Mouse (Mus musculus) limb, embryonic 15.5 days (tissue): ENCODE data around the gene Mrpl23. TPM values are rescaled to one million over a fixed set of nuclear protein-coding genes. Genes with fewer than 3 reads are reported as not detected.
A peak's percentile ranks its signal among the peaks of the same experiment; 100 is the strongest.

ENCODE experiments used
- ATAC-seq: fragments of 200-750 bp; cut with Nextera tagmentation; 2 replicates; pipeline ENCODE4 v1.8.0; 2017; ENCODE audit warnings: low read depth, moderate TSS enrichment; ENCODE audit not compliant: insufficient number of reproducible peaks, low FRiP score, low TSS enrichment
- H3K27ac ChIP-seq: fragments of 300-500 bp; sonication (generic); 2 replicates; pipeline ENCODE4 v1.5.1; 2015; ENCODE audit warnings: moderate library complexity, mild to moderate bottlenecking, inconsistent platforms
- H3K27me3 ChIP-seq: fragments of 300-500 bp; sonication (generic); 2 replicates; pipeline ENCODE4 v1.6.1; 2015; ENCODE audit warnings: inconsistent platforms
- H3K36me3 ChIP-seq: fragments of 300-500 bp; sonication (generic); 2 replicates; pipeline ENCODE4 v1.6.1; 2015; ENCODE audit warnings: inconsistent platforms
- H3K4me1 ChIP-seq: fragments of 300-500 bp; sonication (generic); 2 replicates; pipeline ENCODE4 v1.6.1; 2015; ENCODE audit warnings: inconsistent platforms
- H3K4me2 ChIP-seq: fragments of 300-500 bp; sonication (generic); 2 replicates; pipeline ENCODE4 v1.6.1; 2015; ENCODE audit warnings: mild to moderate bottlenecking, inconsistent platforms
- H3K4me3 ChIP-seq: fragments of 300-500 bp; sonication (generic); 2 replicates; pipeline ENCODE4 v1.5.1; 2015; ENCODE audit warnings: mild to moderate bottlenecking, inconsistent platforms
- H3K9ac ChIP-seq: fragments of 300-500 bp; sonication (generic); 2 replicates; pipeline ENCODE4 v1.6.1; 2015; ENCODE audit warnings: inconsistent platforms
- H3K9me3 ChIP-seq: fragments of 300-500 bp; sonication (generic); 2 replicates; pipeline ENCODE4 v1.6.1; 2016; ENCODE audit warnings: inconsistent platforms
- WGBS: fragments of 180-500 bp; shearing (Covaris S2); methylation state at CpG from one replicate; pipeline ENCODE4 v1.1.7; 2015; 5-methylcytosine and 5-hydroxymethylcytosine counted together
- microRNA counts: library from miRNA; unstranded; fragments of <30 nt; microRNA quantifications from one replicate; lab custom pipeline; 2016
- microRNA-seq: library from miRNA; unstranded; fragments of <30 nt; microRNA quantifications from one replicate; pipeline ENCODE4, GENCODE M21; 2016
- polyA plus RNA-seq: library from polyadenylated mRNA; unstranded; fragments of >200 nt; fragmentation: Nextera tagmentation; extraction: Ambion mirVana; gene quantifications from 2 replicates; pipeline ENCODE4 v1.2.1, GENCODE M21; 2015

The Mrpl23 gene
- polyA plus RNA-seq, 1 experiment from 2014 or later, result 28.8 TPM

DNA sequence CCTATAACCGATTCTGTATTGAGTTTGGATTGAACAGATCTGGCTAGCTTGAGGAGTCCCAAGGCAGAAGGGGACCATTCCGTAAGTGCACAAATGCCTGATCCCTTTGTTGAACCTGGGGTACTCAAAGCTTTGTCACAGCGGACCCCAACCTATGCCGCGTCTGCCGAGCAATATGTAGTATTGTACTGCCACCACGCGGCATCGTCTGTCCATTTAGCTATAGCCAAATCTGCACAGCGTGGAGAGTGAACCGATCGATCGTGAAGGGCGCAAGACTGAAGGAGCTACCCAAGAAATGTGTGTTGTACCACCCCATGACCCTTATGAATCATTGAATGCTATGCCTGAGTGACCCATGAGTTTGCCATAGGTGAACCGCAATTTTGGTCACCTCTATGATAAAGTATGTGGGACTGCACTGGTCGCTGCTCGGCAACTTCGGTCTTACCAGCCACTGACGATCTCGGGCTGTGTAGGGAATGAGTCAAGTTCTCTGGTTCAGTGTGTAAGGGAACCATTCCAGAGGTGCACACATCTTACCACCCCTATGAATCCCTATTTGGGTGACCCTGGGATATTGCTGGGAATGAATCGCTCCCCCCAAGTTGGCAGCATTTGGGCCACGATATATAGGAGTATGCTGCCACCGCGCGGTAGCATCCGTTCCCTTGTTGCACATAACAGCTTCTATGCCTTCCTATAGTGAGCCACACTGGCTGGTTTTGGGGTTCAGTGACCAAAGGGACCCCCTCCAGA lies 47.8 kb downstream of the Mrpl23 start:
- Histone ChIP-seq H3K27ac (peak overlapping the region; percentile 17; the same call in 1 of the 2 replicates), H3K9ac (no peak overlapping the region), H3K9me3 (no peaks in the 10 kb centered on the region), H3K4me1 (peaks cover 20% of the 10 kb centered on the region), H3K4me3 (peak overlapping the region; percentile 16), H3K4me2 (peak overlapping the region; percentile 46), H3K36me3 (no peaks in the 10 kb centered on the region), H3K27me3 (no peaks in the 10 kb centered on the region)
- WGBS, result 41% methylated on average over 26 of the region's 26 CpGs
- ATAC-seq, result no peak

DNA sequence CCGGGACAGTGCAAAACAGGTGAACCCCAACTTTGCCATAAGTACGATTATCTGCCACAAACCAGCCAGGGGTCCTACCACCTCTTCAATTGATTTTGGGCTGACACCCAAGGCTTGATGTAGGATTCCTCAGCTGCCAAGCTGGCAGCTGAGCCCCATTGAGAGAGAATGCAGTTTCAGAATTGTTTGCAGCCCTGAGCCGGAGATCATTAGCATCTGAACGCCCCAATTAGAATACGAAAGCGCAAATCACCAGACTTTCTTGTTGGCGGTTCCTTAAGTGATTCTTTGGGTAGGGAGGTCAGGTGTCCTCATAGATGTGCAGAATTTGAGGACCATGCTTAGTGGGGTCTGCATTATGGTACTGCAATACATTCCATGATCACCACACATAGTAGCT lies 48.7 kb downstream of the Mrpl23 start:
- ATAC-seq, result no peak
- no peaks in the 10 kb centered on the region for H3K27me3 ChIP-seq
- H3K4me2 ChIP-seq, result no peak overlapping the region
- H3K9ac ChIP-seq, result no peak overlapping the region
- no peak overlapping the region for H3K4me3 ChIP-seq
- H3K9me3 ChIP-seq, result no peaks in the 10 kb centered on the region
- no peaks in the 10 kb centered on the region for H3K36me3 ChIP-seq
- WGBS, result 52% methylated on average over 7 of the region's 7 CpGs
- H3K4me1 ChIP-seq, result peaks cover 15% of the 10 kb centered on the region
- no peak overlapping the region for H3K27ac ChIP-seq

DNA sequence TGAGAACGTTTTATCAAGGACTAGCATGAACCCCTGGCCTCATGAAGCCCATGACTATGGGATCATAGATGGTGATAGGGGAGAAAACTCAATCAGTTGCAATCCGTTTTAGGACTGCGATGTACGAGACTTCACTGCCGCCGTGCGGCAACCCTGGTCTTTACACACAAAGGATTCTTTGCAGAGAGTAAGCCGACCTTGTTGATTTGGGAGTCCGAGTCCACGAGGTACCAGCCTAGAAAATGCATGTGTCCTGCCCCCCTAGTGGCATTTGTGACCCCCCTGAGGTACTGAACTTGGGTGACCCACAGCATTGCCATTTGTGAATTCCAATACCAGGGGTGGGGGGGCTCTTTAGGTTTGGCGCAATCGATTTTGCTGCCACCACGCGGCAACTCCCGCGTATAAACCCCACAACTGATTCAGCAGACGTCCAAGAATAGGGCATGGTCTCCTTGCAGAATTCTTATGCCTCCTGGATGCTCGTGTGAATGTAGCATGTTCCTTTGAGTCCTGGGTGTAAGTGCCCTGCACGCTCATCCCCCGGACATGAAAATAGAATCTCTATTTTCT lies 49.3 kb downstream of the Mrpl23 start:
- WGBS, result 47% methylated on average over 20 of the region's 20 CpGs

DNA sequence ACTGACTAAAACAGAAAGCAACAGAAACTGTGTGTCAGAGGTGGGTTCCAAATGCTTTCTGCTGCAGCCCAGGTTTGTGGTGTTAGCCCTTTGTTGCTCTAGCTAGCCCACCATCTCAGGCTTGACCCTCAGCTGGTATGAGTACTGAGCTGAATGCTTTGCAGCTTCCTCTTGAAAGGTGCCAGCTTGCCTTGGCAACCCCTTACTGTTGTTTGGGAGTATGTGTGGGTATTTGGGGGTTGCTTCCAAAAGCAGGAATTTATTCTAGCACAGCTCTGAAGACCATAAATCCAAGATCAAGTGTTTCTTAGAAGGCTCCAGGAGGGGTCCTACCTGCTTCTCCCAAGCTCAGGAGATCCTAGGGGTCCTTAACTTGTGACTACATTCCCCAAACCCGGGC lies 52.4 kb downstream of the Mrpl23 start:
- no peaks in the 10 kb centered on the region for H3K9me3 ChIP-seq
- H3K4me3 ChIP-seq, result no peak overlapping the region
- no peak overlapping the region for H3K27ac ChIP-seq
- no peak for ATAC-seq
- H3K4me2 ChIP-seq, result no peak overlapping the region
- peaks cover 14% of the 10 kb centered on the region for H3K4me1 ChIP-seq
- no peaks in the 10 kb centered on the region for H3K36me3 ChIP-seq
- H3K9ac ChIP-seq, result no peak overlapping the region
- H3K27me3 ChIP-seq, result no peaks in the 10 kb centered on the region
- WGBS, result 30% methylated on average over 1 of the region's 1 CpGs

More for the DNA sequence above, 49.3 kb downstream of the Mrpl23 start:
- no peak for ATAC-seq
- Histone ChIP-seq H3K36me3 (no peaks in the 10 kb centered on the region), H3K9me3 (no peaks in the 10 kb centered on the region), H3K9ac (no peak overlapping the region), H3K4me1 (peaks cover 15% of the 10 kb centered on the region), H3K4me3 (peak overlapping the region; percentile 24), H3K27me3 (no peaks in the 10 kb centered on the region), H3K27ac (no peak overlapping the region; the same call in 1 of the 2 replicates), H3K4me2 (peak overlapping the region; percentile 46)

DNA sequence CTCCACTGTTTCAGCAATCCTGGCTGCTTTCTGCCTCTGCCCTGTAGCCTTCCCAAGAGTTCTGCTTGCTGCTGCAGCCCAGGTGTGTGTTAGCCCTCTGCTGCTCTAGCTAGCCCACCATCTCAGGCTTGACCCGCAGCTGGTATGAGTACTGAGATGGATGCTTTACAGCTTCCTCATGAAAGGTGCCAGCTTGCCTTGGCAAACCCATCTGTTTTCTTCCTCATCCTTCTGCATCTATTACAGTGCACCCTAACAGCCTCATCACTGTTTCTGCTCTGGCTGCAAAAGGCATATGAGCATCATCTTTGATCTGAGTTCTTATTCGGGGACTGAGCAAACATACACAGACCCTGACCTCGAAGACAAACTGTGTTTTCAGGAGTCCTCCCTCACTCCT lies 53.4 kb downstream of the Mrpl23 start:
- Histone ChIP-seq H3K36me3 (no peaks in the 10 kb centered on the region), H3K4me2 (no peak overlapping the region), H3K4me3 (no peak overlapping the region), H3K27me3 (no peaks in the 10 kb centered on the region), H3K27ac (no peak overlapping the region), H3K9me3 (no peaks in the 10 kb centered on the region), H3K9ac (no peak overlapping the region), H3K4me1 (peaks cover 21% of the 10 kb centered on the region)
- ATAC-seq, result no peak
- 77% methylated on average over 3 of the region's 3 CpGs for WGBS

DNA sequence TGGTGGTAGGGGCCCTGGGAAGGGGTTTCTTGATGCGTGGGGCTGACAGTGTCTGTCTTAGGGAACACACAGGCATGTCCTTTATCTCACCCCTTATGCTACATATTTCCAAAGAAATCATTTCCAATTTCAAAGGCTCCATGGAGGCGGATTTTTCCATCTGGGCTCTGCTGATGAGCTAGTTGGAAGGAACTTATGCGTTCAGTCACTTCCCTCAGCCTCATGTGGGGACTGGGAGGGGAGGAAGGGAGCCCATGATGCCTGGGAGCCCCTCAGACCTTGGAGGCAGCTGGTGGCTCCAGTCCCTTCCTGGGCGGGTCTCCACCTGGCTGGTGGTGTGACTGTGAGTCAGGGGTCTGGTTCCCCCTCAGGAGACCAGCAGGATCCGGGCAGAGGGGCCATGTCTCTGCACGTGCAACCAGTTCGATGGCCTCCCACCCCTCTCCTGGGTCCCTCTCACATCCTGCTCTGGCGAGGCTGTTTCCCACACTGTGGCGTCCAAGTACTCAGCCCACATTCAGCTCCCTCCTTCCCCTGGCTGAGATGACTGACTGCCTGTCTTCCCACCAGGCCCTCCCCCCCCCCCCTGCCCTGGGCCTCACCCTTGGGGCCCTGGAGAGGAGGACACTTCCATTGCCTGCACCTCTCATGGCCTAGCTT lies 55.9 kb downstream of the Mrpl23 start:
- 58% methylated on average over 9 of the region's 9 CpGs for WGBS
- H3K36me3 ChIP-seq, result no peaks in the 10 kb centered on the region
- H3K9me3 ChIP-seq, result no peaks in the 10 kb centered on the region
- no peak overlapping the region for H3K9ac ChIP-seq
- H3K27me3 ChIP-seq, result no peaks in the 10 kb centered on the region
- no peak overlapping the region for H3K4me2 ChIP-seq
- ATAC-seq, result peak; percentile 58; the same call in 1 of the 2 replicates
- peaks cover 39% of the 10 kb centered on the region for H3K4me1 ChIP-seq
- no peak overlapping the region for H3K4me3 ChIP-seq
- H3K27ac ChIP-seq, result peak overlapping the region; percentile 68

MicroRNA genes within 50 kb of the gene (microRNA counts, 519-probe panel; counts per million panel counts)
- microRNA mmu-miR-675-3p (lab: Ali Mortazavi, UCI), result 2,555 counts per million, percentile 53 among the panel's probes with 10 or more counts
- microRNA mmu-miR-675-5p (lab: Ali Mortazavi, UCI), result 1,665 counts per million, percentile 23 among the panel's probes with 10 or more counts

Small RNA genes lying within 50 kb of the gene (microRNA-seq; reads per million reads assigned to microRNA genes)
- 94.9 reads per million, percentile 50 among the genes with 10 or more reads in this experiment for gene Mir675

Other genes starting within 250 kb of the Mrpl23 start
- not detected in 2 replicates for gene Krtap5-1, start 235.6 kb upstream of the Mrpl23 start, polyA plus RNA-seq
- gene Krtap5-4, start 229.1 kb upstream of the Mrpl23 start, polyA plus RNA-seq, result not detected in 2 replicates
- gene Ifitm10, start 158.9 kb upstream of the Mrpl23 start, polyA plus RNA-seq, result 4.0 and 4.6 TPM in 2 replicates
- not detected in 2 replicates for gene Gm49369, start 150.0 kb upstream of the Mrpl23 start, polyA plus RNA-seq
- 392 and 426 TPM in 2 replicates for gene Ctsd, start 144.6 kb upstream of the Mrpl23 start, polyA plus RNA-seq
- gene Syt8, start 97.8 kb upstream of the Mrpl23 start, polyA plus RNA-seq, result 6.3 and 6.7 TPM in 2 replicates
- gene Tnni2, start 90.9 kb upstream of the Mrpl23 start, polyA plus RNA-seq, result 136 and 529 TPM in 2 replicates
- 57.3 and 63.3 TPM in 2 replicates for gene Lsp1, start 71.9 kb upstream of the Mrpl23 start, polyA plus RNA-seq
- gene Tnnt3, start 33.9 kb upstream of the Mrpl23 start, polyA plus RNA-seq, result 154 and 517 TPM in 2 replicates
- gene Igf2, start 134.1 kb downstream of the Mrpl23 start, polyA plus RNA-seq, result 1,279 and 1,432 TPM in 2 replicates
- 0.31 and 0.82 TPM in 2 replicates for gene Gm49394, start 137.3 kb downstream of the Mrpl23 start, polyA plus RNA-seq
- 0.87 TPM in 1 of 2 replicates, not detected in the other for gene Ins2, start 210.7 kb downstream of the Mrpl23 start, polyA plus RNA-seq